Mouse (Mus musculus): ENCODE measurements around the gene Gja6.

Gene Gja6

GRCm38 (mm10) chrX:160906952-160907351 is at the start of gene Gja6:
Gene Gja6 (minus strand): TSS chrX:160907052.
- no peak for DNase-seq (ENCODE audit: low spot score)

GRCm38 (mm10) chrX:160949583-160949982 is 42.7 kb upstream of the Gja6 start:
- DNase-seq (ENCODE audit: low spot score): no peak

- no peak for DNase-seq (ENCODE audit: low spot score)
These were observed 37.9 kb upstream of the Gja6 start for GRCm38 (mm10) chrX:160944722-160945121.

GRCm38 (mm10) chrX:160935541-160935940 is 28.7 kb upstream of the Gja6 start:
- no peak for DNase-seq (ENCODE audit: low spot score)

- DNase-seq (ENCODE audit: low spot score): no peak
These were observed 23.8 kb upstream of the Gja6 start for GRCm38 (mm10) chrX:160930656-160931055.

- DNase-seq (ENCODE audit: low spot score): no peak
These were observed 22.0 kb upstream of the Gja6 start for GRCm38 (mm10) chrX:160928870-160929269.

- DNase-seq (ENCODE audit: low spot score): no peak
These were observed 12.3 kb upstream of the Gja6 start for GRCm38 (mm10) chrX:160919022-160919637.

- no peak for DNase-seq (ENCODE audit: low spot score)
These were observed 375 bp downstream of the Gja6 start for GRCm38 (mm10) chrX:160906477-160906876.

- no peak for DNase-seq (ENCODE audit: low spot score)
These were observed 939 bp downstream of the Gja6 start for GRCm38 (mm10) chrX:160905913-160906312.

- DNase-seq (ENCODE audit: low spot score): no peak
These were observed 1.7 kb downstream of the Gja6 start for GRCm38 (mm10) chrX:160905041-160905678.

GRCm38 (mm10) chrX:160901118-160901517 is 5.7 kb downstream of the Gja6 start:
- no peak for DNase-seq (ENCODE audit: low spot score)

GRCm38 (mm10) chrX:160892077-160892476 is 14.8 kb downstream of the Gja6 start:
- no peak for DNase-seq (ENCODE audit: low spot score)

GRCm38 (mm10) chrX:160886301-160886700 is 20.6 kb downstream of the Gja6 start:
- DNase-seq (ENCODE audit: low spot score): no peak

GRCm38 (mm10) chrX:160866576-160866975 is 40.3 kb downstream of the Gja6 start:
- DNase-seq (ENCODE audit: low spot score): no peak

- no peak for DNase-seq (ENCODE audit: low spot score)
These were observed 41.8 kb downstream of the Gja6 start for GRCm38 (mm10) chrX:160865022-160865421.

- DNase-seq (ENCODE audit: low spot score): no peak
These were observed 43.0 kb downstream of the Gja6 start for GRCm38 (mm10) chrX:160863689-160864383.
